Mouse (Mus musculus) naive thymus-derived CD4-positive, alpha-beta T cell, adult 2 months (primary cell): ENCODE measurements around the gene Diras1.
A peak's percentile ranks its signal among the peaks of the same experiment; 100 is the strongest.
"Not testable (repeated sequence)": the region's sequence is repeated elsewhere in the genome, so short reads cannot be mapped to it uniquely, and the experiment has no call there.

ENCODE experiments used
- DNase-seq: peaks from one replicate; pipeline ENCODE4 v3.0.0-alpha.2; 2011; ENCODE audit warnings: low read depth

Diras1 gene

DNA sequence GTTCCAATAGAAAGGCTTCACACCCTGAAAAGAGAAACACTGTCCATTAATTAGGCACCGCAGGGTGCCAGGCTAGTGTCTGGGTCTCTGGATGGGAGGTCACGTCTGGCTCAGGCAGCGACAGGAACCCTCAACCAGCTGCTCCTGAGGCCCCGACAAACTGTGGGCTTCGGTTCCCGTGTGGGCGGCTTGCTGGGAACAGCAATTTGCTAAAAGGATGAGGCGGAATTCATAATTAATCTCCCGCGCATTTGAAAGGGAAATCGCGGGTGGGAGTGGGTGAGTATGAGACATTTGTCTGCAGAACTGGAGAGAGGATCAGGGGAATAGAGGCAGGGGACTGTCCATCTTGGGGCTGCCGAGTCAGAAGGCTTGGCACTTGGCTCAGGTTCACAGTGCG lies 27.4 kb downstream of the Diras1 start:
- no peak for DNase-seq

DNA sequence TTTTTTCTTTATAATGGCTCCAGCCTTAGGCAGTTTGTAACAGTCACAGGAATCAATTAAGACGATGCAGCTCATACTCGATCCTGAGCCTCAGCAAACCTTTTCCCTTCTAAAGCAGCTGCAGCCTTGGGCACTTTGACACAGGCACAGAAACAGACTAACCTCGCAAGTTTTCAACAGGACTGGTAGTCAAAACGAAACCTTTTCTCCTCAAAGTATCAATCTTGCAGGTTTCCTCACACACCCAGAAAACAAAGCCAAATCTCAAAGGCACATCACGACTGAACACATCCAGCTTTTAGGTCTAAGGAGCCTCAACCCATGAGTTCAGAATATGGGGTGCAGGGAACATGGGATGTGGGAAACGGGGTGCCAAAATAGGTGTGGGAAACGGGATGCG lies 28.1 kb downstream of the Diras1 start:
- no peak for DNase-seq

DNA sequence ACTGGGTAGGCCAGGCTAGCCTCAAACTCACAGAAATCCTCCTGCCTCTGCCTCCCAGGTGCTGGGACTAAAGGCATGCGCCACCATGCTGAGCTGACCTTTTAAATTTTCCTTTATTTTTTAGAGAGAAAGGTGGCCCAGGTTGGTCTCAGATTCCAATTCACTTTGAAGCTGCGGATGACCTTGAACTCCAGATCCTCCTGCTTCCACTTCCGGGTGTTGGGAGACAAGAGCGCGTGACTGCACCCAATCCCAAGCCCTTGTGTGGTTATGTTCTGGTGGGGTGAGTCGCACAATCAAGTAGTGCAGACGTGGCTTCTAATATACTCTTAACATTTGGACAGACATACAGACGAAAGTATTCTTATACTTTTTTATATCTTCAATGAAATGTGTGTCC lies 29.0 kb downstream of the Diras1 start:
- no peak for DNase-seq

DNA sequence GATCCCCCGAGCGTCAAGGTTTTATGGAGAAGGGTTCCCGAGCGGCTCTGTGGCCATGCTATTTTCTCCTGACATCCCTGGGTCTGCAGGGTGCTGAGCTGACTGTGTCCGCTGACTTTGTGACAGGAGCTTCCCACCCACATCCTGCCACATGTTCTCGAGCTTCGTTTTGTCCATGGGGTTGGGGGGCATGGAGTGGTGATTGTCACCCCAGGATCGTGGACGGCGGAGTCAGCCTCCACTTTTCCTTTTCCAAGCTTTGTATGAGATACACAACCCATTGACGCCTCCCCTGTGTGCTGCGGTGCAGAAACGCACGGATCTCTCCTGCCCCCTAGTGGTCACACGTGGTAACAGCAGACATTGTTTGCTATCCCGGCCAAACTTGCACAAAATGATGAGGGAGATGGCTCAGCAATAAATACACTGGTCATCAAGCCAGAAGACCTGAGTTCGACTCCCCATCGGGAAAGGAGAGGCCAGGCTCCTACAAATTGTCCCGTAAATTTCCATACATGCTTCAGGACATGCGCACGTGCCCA lies 30.3 kb downstream of the Diras1 start:
- peak; percentile 89 for DNase-seq

DNA sequence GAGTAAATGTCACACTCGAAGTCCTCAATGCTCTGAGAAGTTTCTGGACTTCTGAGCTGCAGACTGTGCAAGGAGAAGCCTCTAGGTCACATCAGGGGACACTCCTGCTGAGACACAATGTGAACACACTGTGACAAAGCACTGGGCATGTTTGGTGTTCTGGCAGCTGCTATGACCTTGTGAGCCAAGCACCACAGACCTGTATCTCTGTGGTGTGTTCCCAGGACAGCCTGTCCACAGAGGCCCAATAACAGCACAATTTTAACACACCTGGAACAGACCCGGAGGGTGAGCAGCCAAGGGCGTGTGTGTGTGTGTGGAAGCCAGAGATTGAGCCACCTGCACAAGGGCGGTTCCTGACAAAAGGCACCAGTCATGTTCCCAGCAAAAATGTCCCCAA lies 30.8 kb downstream of the Diras1 start:
- DNase-seq, result peak; percentile 32

DNA sequence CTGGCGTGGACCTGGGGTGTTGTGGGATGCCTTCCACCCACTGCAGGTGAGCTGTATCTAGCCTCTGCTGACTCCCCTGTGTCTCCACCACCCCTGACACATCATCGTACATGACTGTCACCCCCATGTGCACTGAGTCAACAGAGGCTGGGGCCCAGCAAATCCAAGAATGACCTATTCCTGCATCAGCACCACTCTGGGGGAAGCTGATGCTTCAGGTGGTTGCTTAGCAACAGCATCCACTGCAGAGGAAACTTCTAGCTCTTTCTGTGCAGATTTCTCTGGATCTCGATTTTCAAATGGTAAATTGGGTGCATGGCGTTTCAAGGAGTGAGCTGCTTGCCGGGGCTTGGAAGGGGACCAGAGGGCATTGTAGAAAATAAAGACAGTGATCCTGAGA lies 32.2 kb downstream of the Diras1 start:
- no peak for DNase-seq

DNA sequence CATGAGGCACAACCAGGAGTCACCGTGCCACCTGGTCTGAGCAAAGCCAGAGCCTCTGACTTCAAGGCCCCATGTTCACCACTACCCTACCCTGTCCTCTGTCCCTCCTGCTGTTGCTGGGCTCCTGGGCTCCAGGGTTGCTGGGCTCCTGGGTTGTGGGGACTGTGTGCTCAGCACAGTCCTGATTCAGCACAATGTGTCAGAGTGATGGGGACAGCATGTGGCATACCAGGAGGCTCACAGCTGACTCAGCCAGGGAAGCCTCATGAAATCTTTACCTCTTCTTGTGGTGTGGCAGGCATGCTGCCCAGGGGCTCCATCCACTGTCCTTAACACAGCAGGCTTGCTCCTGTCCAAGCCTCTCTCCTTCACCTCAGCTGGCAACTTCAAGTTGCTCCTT lies 33.5 kb downstream of the Diras1 start:
- DNase-seq, result peak; percentile 15

DNA sequence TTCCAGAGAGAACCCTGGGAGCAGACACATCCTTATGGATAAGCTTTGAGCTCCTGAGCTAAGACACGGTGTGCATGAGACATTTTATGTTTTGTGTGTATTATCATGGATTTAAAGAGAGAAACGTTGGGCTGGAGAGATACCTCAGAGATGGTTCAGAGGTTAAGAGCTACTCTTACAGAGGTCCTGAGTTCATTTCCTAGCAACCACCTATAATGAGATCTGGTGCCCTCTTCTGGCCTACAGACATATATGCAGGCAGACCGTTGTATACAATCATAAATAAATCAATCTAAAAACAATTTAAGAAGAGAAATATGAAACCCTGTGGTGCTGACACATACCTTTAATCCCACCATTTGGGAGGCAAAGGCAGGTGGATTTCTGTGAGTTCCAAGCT lies 34.5 kb downstream of the Diras1 start:
- peak; percentile 78 for DNase-seq

DNA sequence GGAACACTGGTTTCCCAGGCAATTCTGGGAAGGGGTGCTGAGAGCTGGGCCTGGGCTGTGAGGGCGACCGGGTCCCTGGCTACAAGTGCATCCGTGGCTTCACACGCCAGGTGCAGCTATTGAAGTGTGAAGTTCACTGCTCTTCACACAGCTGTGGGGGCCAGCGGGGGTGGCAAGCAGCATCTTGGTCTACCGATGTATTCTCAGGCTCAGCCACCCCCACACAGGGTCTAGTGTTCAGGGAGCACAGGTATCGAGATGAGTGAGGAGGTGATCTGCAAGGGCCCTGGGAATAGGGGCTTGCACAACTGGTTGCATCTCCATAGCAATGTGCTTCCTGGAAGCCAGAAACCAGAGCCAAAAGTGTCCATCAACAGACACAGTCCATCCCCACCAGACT lies 35.1 kb downstream of the Diras1 start:
- peak; percentile 32 for DNase-seq

DNA sequence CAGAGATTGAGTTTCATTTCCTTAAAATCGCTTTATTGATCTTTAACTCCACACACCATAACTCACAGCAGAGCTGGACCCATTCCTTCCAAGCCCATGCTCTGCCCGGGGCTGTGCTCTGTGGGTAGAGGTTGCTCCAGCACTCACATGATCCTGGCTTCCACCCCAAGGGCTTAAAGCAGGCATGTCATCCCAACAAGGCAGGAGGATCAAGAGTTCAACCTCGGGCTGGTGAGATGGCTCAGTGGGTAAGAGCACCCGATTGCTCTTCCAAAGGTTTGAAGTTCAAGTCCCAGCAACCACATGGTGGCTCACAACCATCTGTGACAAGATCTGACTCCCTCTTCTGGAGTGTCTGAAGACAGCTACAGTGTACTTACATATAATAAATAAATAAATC lies 35.6 kb downstream of the Diras1 start:
- not testable (repeated sequence) for DNase-seq

DNA sequence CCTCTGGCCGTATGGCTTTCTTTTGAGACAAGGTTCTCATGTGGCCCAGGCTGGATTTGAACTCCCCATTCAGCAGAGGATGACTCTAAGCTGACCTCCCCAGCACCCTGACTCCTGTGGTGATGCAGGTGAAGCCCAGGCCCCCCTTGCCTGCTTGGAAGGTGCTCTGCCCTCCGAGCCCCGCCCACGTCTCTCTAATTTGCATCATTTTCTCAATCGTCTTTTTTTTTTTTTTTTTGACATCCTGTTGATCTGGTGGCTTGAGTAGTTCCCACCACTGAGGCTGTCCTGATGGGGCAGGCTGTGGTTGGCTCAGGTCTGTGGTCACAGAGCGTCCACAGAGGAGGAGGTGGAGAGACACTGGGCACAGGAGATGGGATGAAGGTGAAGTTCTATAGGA lies 36.0 kb downstream of the Diras1 start:
- DNase-seq, result peak; percentile 49

DNA sequence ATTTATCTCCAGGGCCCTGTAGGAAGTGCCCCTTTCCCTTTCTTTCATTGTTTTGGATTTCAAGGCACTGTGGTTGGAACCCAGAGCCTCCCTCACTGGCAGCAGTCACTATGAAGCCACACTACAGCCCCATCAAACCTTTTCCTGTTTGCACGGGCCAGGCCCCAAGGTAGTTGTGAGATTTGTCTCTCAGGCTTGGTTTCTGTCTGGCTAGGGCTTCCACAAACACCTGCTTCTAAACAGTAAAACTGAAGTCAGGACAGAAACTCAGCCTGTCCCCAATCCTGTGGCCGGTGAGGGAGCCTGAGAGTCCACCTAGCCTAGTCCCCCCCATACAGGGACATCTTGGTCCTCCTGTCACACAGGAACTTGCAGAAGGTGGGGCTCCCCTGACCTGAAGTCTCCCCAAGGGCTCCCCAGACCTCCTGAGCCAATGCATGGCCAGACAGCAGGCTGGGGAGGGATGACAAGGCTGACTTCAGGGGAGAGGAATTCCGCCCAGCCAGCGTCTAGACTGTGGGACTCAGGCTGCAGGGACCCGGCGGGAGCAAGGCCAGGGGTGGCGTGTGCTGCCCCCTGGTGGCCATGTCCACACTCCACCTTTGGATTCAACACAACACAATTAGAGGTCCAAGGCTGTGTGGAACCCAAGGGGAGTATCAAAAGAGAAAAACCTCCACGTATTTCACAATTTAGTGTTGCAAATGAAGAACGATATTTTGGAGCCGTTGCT lies 37.6 kb downstream of the Diras1 start:
- DNase-seq, result peak; percentile 90

DNA sequence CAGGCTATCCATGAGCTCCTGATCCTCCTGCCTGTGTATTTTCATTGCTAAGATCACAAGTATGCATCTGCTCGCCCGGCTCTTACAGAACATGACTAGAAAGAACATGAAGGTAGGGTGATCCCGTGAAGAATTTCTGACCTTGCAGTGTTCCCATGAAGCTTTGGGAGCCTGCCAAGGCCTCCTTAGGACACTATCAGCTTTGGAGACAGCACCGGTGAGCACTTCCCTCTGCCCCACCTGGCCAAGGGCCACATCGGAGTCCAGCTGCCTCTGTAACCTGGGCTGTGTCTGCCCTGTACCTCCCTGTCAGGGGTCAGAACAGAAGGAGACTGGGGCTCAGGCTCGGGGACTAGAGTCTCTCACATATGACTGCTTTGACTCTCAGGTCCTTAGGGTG lies 38.7 kb downstream of the Diras1 start:
- DNase-seq, result no peak

DNA sequence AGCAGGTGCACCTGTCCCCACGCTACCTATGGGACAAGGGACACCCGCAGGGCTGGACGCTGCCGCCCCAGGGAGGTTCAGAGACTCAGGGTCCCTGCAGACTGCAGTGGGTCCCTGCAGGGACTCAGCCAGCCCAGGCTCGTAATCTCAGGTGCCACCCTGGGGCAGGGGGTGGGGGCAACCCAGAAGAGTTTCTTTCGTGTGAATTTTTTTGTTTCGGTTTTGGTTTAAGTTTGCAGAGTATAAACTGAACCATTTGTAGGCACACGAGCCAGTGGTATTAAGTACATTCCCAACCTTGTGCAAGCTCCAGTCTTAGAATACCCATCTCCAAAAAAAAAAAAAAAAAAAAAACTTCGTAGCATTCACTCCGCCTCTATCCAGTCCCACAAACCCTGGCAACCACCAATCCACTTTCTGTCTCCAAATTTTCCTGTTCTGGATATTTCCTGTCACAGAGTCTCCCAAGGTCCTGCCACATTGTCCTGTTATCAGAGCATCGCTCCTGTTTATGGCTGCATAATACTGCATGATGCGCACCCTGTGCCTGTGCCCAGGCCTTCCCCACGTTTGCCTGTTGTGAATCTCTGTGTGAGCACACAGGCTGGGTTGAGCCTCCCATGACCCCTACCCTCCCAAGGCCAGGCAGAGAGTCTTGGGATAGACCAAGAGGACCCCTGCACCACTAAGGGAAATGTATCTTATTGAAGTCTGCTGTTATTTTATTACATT lies 39.3 kb downstream of the Diras1 start:
- DNase-seq, result peak; percentile 70

DNA sequence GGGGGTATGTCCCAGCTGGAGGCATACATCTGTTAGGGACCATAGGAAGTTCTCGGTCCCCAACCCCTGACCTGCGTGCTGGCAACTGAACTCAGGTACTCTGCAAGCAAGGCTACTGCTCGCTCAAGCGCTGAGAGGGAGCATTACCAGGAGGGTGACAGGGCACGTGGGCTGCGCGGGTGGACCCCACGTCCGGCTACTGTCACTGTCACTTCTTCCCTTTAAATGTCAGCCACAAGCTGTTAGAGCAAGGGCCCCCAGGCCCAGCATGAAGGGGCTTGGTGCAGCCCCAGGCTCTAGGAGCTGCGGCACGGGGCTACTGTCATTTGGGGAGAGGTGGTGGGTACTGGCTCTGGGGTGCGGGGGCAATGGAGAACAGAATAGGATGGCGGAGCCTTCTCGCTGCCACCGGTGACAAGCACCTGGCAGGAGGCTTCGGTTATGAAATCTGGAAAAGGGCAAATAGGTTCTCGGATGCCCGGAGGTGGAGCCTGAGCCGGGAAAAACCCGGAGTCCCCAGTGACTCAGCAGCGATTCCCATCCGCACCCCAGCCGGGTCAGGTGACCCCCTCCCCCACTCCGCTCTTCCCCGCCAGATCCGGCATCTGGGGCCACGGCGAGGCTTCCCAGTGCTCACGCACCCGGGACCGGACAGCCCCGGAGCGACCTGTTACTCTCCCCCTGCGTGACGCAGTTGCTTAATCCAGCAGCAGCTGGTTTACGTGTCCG lies 40.1 kb downstream of the Diras1 start:
- DNase-seq, result peak; percentile 54

DNA sequence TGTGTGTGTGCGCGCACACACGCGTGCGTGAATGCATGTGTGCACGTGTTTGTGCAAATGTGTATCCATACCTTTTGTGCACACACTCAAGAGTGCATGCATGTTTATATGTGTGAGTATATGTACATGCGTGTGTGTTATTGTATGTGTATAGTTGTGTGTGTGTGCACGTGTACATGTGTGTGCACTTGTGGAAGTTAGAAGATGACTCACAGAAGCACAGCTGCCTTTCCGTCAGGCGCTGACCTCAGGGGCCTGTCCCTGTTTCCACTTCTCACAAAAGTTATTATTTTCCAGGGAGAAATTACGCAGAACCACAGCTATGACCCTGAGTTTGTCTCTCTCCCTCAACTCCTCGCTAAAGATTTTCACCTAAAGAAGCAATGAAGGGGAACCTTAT lies 41.2 kb downstream of the Diras1 start:
- DNase-seq, result no peak

DNA sequence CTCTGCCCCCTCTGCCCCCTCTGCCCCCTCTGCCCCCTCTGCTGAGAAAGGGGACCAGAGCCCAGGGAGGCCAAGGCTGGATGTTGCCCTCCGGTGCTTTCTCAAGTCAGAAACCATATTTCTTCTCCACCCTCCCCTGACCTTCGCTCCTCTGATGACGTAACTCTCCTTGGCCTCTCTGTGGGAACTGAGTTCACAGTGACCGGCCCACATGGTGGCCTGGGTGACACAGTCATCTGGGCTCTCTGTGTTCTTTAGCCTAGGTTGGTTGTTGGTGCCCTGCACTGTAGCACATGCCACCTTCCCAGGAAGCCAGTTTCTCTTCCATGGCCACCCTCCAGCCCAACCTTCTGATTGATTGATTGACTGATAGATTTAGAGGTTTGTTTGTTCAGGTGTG lies 43.1 kb downstream of the Diras1 start:
- no peak for DNase-seq

DNA sequence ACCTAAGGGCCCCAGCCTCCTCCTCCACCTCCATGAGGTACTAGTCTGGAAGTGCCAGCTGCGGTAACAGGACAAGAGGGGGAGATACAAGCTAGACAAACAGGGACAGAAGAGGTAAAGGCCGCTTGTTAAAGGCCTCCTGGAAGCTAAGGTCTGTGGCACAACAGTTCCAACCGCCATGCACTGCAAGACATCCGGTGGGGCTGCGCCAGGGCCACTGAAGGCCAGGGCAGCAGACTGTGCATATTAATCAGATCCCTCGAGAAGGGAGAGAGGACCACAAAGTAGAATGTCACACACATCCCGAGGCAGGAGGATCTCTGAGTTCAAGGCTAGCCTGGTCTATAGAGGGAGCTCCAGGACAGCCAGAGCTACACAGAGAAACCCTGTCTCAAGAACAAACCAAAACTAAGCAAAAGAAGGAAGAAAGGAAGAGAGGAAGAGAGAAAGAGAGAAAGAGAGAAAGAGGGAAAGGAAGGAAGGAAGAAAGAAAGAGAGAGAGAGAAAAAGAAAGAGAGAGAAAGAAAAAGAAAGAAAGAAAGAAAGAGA lies 43.8 kb downstream of the Diras1 start:
- no peak for DNase-seq

DNA sequence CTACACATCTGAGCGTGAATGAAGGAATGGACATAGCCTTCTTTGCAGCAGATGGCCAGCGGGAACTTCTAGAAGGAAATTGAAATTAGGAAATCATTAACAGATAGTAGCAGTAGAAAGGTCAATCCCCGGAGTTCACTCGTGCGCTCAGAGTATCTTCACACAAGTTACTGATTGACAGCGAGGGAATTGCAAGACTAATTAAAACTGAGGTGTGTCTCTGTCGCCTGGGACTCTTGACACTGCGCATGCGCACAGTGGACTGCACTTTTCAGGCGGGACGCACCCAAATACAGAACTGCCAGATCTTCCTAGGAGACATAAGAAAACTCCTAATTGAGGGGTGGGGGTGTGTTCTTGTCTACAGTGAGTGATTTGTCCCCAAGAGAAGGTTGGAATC lies 50.0 kb downstream of the Diras1 start:
- DNase-seq, result no peak

DNA sequence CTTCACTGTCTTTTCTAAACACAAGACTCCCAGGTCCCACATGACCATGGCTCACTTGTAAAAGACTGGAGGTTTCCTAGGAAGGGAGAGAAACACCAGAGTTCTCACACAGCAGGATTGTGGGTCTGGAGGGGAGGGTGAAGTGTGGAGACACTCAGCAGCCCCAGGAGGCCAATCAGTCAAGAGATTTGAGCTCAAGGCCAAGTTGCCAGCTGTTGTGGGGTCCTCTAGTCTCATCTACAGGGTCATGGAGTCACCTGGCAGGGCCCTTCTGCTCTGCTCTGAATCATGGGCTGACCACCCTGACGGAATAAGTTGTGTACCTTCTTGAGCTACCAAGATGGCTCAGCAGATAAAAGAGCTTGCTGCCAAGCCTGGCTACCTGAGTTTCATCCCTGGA lies 51.7 kb downstream of the Diras1 start:
- DNase-seq, result no peak

DNA sequence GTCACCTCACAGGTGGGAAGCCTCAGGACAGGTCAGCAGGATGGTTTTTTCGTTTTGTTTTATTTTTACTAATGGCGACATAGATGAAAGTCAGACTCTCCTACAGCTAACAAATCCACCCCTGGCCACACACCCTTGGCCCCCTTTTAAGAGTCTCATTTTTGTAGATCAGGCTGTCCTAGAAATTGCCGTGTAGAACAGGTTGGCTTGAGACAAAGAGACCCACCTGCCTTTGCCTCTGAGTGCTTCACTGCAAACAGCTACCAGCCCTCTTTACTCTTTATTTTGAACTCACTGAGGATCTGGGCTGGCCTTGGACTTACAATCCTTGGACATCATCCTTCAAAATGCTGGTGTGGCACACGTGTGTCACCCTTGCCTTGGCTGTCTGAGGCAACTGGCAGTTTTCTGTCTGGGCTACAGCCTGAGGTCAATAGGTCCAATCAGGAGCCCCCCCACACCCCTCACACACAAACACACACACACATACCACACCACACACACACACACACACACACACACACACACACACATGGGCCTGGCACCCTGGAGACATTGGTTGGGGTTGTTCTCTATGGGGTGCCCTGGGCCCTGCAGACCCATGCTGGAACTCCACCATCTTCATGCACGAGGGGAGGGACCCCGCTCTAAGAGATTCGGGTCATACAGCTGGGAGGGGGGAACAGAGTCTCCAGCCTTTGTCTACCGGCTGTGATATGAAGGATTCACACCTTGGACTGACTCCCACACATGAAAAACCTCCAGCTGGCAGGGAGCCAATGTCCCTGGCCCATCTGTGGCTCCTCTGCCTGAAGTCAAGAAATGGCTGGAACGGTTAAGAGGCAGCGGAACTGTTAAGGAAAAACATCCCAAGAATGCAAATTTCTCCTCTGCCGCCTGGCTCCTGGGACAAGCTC lies 53.1 kb downstream of the Diras1 start:
- DNase-seq, result no peak
